Mouse (Mus musculus) liver, adult 2 months (tissue): ENCODE measurements around the gene Fam3a. TPM values are rescaled to one million over a fixed set of nuclear protein-coding genes. Genes with fewer than 3 reads are reported as not detected.

Source experiments
- DNase-seq: peaks from one replicate; pipeline ENCODE4 v3.0.0-alpha.2; 2011; ENCODE audit warnings: low read depth, low spot score; ENCODE audit errors: extremely low read depth
- H3K27ac ChIP-seq: fragments of 200-500 bp; replicated peaks from 2 replicates; pipeline ENCODE4 v1.5.1; 2012; ENCODE audit warnings: low read depth, mild to moderate bottlenecking, control low read depth, inconsistent platforms, low read length; ENCODE audit not compliant: insufficient read depth
- H3K27me3 ChIP-seq: fragments of 200-500 bp; 2 replicates; pipeline ENCODE4 v1.6.1; 2012; ENCODE audit warnings: mild to moderate bottlenecking, moderate library complexity, low read length, inconsistent platforms; ENCODE audit not compliant: control insufficient read depth, insufficient read depth
- H3K36me3 ChIP-seq: fragments of 200-500 bp; 2 replicates; pipeline ENCODE4 v1.6.1; 2012; ENCODE audit warnings: low read length, inconsistent platforms; ENCODE audit not compliant: control insufficient read depth, insufficient read depth
- H3K4me1 ChIP-seq: fragments of 200-500 bp; 2 replicates; pipeline ENCODE4 v1.6.1; 2011; ENCODE audit warnings: low read length; ENCODE audit not compliant: control insufficient read depth, insufficient read depth
- H3K4me3 ChIP-seq: fragments of 200-500 bp; 2 replicates; pipeline ENCODE4 v1.5.1; 2011; ENCODE audit warnings: low read depth, mild to moderate bottlenecking, control low read depth, low read length, moderate library complexity; ENCODE audit not compliant: insufficient read depth
- H3K79me2 ChIP-seq: fragments of 200-500 bp; 2 replicates; pipeline ENCODE4 v1.6.1; 2012; ENCODE audit warnings: inconsistent platforms, mild to moderate bottlenecking, low read length, moderate library complexity; ENCODE audit not compliant: control insufficient read depth, insufficient read depth
- H3K9ac ChIP-seq: fragments of 200-500 bp; 2 replicates; pipeline ENCODE4 v1.6.1; 2012; ENCODE audit warnings: low read depth, mild to moderate bottlenecking, control low read depth, inconsistent platforms, low read length
- CTCF ChIP-seq: fragments of 200-500 bp; IDR thresholded peaks from 2 replicates; pipeline ENCODE4 v1.5.1; 2011; ENCODE audit warnings: low read depth, low read length, control low read depth
- POLR2A ChIP-seq: fragments of 200-500 bp; IDR thresholded peaks from 2 replicates; pipeline ENCODE4 v1.6.1; 2011; ENCODE audit warnings: low read length, control low read depth; ENCODE audit not compliant: insufficient read depth; ENCODE audit errors: extremely low read depth
- WGBS: fragments of 180-500 bp; shearing (Covaris S2); methylation state at CpG from one replicate; pipeline ENCODE4 v1.1.7; 2018; 5-methylcytosine and 5-hydroxymethylcytosine counted together
- polyA plus RNA-seq: library from polyadenylated mRNA; depleted of rRNA; stranded (reverse); fragments of >200 nt; gene quantifications from 2 replicates; pipeline ENCODE4 v1.2.3, GENCODE M21; 2012
- total RNA-seq: library from RNA; depleted of rRNA; stranded (reverse); fragments of >200 nt; gene quantifications from 2 replicates; pipeline ENCODE4 v1.2.3, GENCODE M21; 2014

Fam3a gene
- total and polyA plus RNA-seq, 2 experiments: 5.8 to 24.1 TPM

- Histone ChIP-seq H3K4me1 (peaks cover 14% of the 10 kb centered on the region), H3K27me3 (no peaks in the 10 kb centered on the region), H3K4me3 (peak overlapping the region; percentile 72), H3K9ac (peak overlapping the region; percentile 75), H3K27ac (peak overlapping the region; percentile 96), H3K36me3 (peaks cover 8% of the 10 kb centered on the region; the same call in 1 of the 2 replicates), H3K79me2 (peaks cover 10% of the 10 kb centered on the region; the same call in 1 of the 2 replicates)
- peak; percentile 56 for DNase-seq
- 6% methylated on average over 1 of the region's 1 CpGs for WGBS
- no peak for TF ChIP-seq CTCF
- TF ChIP-seq POLR2A: no peak
Measured at GRCm38 (mm10) chrX:74426256-74426655, 33.2 kb upstream of the Fam3a start.

- H3K79me2 ChIP-seq: peaks cover 10% of the 10 kb centered on the region; the same call in 1 of the 2 replicates
Measured at GRCm38 (mm10) chrX:74425195-74425594, 32.1 kb upstream of the Fam3a start.

GRCm38 (mm10) chrX:74424443-74424842, 31.4 kb upstream of the Fam3a start:
- Histone ChIP-seq H3K79me2 (peaks cover 10% of the 10 kb centered on the region; the same call in 1 of the 2 replicates), H3K9ac (peak overlapping the region; percentile 86), H3K27ac (peak overlapping the region; percentile 91), H3K4me3 (peak overlapping the region; percentile 72), H3K36me3 (peaks cover 5% of the 10 kb centered on the region; the same call in 1 of the 2 replicates), H3K4me1 (peaks cover 14% of the 10 kb centered on the region), H3K27me3 (no peaks in the 10 kb centered on the region)
- TF ChIP-seq CTCF (no peak), POLR2A (no peak)
- DNase-seq: peak; percentile 95

More at GRCm38 (mm10) chrX:74425195-74425594, 32.1 kb upstream of the Fam3a start:
- peak; percentile 87 for DNase-seq
- no peak for TF ChIP-seq POLR2A
- no peak for TF ChIP-seq CTCF
- Histone ChIP-seq H3K9ac (peak overlapping the region; percentile 86), H3K27ac (peak overlapping the region; percentile 96), H3K36me3 (peaks cover 5% of the 10 kb centered on the region; the same call in 1 of the 2 replicates), H3K4me1 (peaks cover 14% of the 10 kb centered on the region), H3K27me3 (no peaks in the 10 kb centered on the region), H3K4me3 (peak overlapping the region; percentile 72)
- WGBS: 20% methylated on average over 4 of the region's 4 CpGs

- no peaks in the 10 kb centered on the region for H3K36me3 ChIP-seq
- DNase-seq: peak; percentile 48
- TF ChIP-seq POLR2A (no peak), CTCF (peak; percentile 60)
- H3K4me3 ChIP-seq: no peak overlapping the region
- no peaks in the 10 kb centered on the region for H3K4me1 ChIP-seq
- no peaks in the 10 kb centered on the region for H3K79me2 ChIP-seq
- no peak overlapping the region for H3K9ac ChIP-seq
- H3K27ac ChIP-seq: no peak overlapping the region
- H3K27me3 ChIP-seq: no peaks in the 10 kb centered on the region
Measured at GRCm38 (mm10) chrX:74413377-74413776, 20.3 kb upstream of the Fam3a start.

GRCm38 (mm10) chrX:74408340-74408739, 15.3 kb upstream of the Fam3a start:
- no peaks in the 10 kb centered on the region for H3K36me3 ChIP-seq
- no peak overlapping the region for H3K4me3 ChIP-seq
- no peaks in the 10 kb centered on the region for H3K79me2 ChIP-seq
- no peak for DNase-seq
- no peaks in the 10 kb centered on the region for H3K27me3 ChIP-seq
- WGBS: 90% methylated on average over 2 of the region's 2 CpGs
- H3K4me1 ChIP-seq: no peaks in the 10 kb centered on the region
- no peak overlapping the region for H3K9ac ChIP-seq
- TF ChIP-seq CTCF: no peak
- no peak for TF ChIP-seq POLR2A
- no peak overlapping the region for H3K27ac ChIP-seq

GRCm38 (mm10) chrX:74400136-74400535, 7.1 kb upstream of the Fam3a start:
- Histone ChIP-seq H3K27me3 (no peaks in the 10 kb centered on the region), H3K27ac (no peak overlapping the region), H3K79me2 (no peaks in the 10 kb centered on the region), H3K4me3 (no peak overlapping the region), H3K4me1 (no peaks in the 10 kb centered on the region), H3K36me3 (no peaks in the 10 kb centered on the region), H3K9ac (no peak overlapping the region)
- DNase-seq: no peak
- 86% methylated on average over 3 of the region's 3 CpGs for WGBS
- TF ChIP-seq CTCF (no peak), POLR2A (no peak)
